Mouse (Mus musculus) liver, embryonic 14.5 days (tissue): ENCODE measurements around the gene Cat.

Source experiments
- CTCF ChIP-seq: IDR thresholded peaks from 2 replicates; pipeline ENCODE4 v1.5.1; 2016; ENCODE audit warnings: antibody characterized with exemption, low read depth, control low read depth
- EP300 ChIP-seq: IDR thresholded peaks from 2 replicates; pipeline ENCODE4 v1.6.1; 2016; ENCODE audit warnings: antibody characterized with exemption, low read depth

- TF ChIP-seq CTCF (no peak), EP300 (no peak)
These were observed 27.3 kb upstream of the Cat start for GRCm38 (mm10) chr2:103512066-103512795.
